Mouse (Mus musculus): ENCODE results near the gene Duox1. TPM values are rescaled to one million over a fixed set of nuclear protein-coding genes. Genes with fewer than 3 reads are reported as not detected.
"Not testable (repeated sequence)": the region's sequence is repeated elsewhere in the genome, so short reads cannot be mapped to it uniquely, and the experiment has no call there.

Gene Duox1
- polyA plus RNA-seq, 2 experiments from 2014 or later, result not detected

DNA sequence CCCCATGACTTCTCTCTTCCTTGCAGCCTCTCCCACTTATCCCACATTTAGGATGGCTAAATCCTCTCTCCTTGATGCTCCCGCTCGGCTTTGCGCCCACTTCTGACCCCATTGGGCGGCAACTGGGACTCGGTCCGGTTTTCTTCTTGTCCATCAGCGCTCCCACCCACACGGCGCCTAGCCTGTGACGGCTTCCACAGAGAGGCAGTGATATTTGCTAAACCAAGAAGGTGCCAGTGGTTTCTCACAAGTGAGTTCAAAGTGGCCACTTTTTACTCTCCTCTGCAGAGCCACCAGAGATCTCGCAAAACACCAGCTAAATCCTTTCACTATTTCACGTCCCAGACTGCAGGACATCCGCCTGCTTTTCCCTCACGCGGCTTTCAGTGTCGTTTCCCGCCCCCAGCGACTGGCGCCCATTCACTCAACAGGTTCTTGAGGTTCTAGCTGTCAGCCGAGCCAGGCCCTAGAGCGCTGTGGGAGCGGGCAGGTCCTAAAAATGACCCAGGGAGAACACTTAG lies 60.6 kb downstream of the Duox1 start:
- ATAC-seq, result peak; percentile 3

DNA sequence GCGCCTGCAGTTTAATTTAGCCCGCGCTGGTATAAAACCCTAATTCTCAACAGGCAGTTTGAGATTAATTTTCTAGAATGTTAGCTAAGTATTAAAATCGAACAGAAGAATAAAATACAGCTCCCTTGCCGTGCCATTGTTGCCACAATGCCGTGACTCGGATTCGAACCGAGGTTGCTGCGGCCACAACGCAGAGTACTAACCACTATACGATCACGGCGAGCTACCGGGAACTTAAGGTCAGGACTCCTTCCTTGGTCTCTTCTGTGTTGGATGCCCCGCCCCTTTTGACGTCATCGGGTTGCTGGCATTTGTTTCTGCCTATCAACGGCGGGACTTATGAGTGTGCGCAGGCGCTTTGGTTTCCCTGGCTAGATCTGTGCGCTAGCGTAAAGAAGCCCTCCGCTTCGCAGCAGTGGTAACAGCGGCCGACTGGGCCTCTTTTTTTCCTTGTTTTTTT lies 61.8 kb downstream of the Duox1 start:
- peak; percentile 65 for ATAC-seq

DNA sequence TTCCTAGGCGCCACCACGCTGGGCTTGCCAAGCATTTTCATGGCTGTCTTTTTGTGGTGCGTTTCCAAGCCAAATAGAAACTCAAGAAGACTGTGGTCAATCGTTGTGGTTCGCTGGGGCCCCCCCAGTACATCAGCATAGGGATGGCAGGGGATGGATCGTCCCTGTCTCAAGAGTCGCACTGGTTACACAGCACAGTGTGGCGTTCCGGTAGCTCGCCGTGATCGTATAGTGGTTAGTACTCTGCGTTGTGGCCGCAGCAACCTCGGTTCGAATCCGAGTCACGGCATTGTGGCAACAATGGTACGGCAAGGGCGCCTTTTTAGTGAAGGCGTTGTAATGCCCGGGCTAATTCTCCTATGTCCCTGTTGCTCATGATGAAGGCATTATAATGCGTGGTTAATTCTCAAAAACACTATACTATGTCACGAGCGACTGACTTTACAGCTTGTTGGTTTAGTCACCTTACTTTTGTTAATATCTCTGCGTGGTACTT lies 62.3 kb downstream of the Duox1 start:
- ATAC-seq, result peak; percentile 26

DNA sequence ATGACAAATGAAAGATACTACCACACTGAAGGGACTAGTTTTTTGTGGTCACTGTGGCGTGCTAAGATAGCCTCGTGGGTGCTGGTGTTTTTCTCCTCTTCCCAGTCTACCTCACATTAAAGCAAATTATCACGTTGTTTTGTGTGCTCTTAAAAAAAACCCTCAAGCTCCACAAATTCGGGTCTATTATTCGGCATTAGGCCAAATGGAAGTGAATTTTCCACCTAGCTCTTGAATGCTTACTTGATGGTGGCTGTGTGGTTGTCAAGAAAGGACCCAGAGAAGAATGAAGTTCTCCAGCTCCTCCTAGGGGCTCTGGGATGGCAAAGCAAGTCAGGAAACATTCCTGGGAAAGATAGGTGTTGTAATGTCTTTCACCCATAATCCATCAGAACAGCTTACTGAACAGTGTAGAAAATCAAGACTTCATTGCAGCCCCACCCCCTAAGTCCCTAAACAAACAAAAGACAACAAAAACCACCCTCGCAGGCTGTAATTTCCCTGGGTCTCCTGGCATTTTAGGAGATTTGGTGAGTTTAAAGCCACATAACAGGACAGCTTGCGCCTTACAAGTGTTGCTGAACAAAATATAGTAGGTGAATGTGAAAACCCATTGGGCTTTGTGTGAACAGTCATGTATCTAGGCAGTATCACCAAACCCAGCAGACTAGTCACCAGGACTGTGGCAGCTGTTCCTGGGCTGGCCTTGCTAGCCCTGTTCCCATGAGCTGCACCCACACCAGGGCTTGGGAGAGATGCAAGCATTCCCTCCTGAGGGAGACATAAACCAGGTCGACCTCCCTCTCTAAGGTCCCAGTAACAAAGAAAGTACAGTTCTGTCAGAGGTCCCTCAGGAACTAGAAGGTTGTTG lies 63.2 kb downstream of the Duox1 start:
- no peak for ATAC-seq

DNA sequence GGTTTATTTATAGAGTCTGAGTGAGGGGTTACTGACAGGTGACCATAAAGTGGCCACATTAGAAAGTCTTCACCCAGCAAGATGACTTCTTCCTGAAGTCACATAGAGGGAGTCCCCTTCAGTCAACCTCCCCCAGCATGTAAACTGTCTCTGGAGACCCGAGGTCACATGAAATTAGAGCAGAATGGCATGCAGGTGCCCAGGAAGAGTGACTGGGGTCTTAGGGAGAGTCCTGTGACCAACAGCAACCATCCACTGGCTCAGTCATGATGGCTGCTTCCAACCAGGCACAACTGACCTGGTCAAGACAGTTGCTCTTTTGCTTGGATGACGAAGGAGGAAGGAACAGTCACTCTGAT lies 63.8 kb downstream of the Duox1 start:
- ATAC-seq, result no peak

DNA sequence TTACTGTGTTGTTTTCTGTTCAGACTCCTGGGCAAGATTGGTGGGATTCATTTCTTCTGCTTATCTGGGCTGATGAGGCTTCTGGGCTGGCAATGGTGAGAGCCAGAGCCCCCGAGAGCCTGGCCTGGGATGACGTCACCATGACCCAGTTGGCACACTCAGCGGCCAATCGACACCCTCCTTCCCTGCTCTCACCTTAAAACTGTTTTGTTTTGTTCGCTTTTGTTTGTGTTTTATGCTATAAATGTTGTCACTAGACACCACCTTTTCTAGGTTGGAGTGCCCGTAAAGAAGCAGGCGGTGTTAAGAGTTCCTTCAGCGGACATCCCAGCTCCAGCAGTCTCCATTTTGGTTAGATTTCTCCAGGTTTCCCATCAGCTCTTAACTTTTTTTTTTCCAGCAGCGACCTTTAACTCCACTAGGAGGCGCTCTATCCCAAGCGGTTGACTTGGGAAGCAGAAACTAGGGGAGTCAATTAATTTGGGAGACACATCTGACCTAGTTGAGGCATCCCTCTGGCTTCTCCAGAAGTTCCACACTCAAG lies 65.4 kb downstream of the Duox1 start:
- no peak for ATAC-seq

DNA sequence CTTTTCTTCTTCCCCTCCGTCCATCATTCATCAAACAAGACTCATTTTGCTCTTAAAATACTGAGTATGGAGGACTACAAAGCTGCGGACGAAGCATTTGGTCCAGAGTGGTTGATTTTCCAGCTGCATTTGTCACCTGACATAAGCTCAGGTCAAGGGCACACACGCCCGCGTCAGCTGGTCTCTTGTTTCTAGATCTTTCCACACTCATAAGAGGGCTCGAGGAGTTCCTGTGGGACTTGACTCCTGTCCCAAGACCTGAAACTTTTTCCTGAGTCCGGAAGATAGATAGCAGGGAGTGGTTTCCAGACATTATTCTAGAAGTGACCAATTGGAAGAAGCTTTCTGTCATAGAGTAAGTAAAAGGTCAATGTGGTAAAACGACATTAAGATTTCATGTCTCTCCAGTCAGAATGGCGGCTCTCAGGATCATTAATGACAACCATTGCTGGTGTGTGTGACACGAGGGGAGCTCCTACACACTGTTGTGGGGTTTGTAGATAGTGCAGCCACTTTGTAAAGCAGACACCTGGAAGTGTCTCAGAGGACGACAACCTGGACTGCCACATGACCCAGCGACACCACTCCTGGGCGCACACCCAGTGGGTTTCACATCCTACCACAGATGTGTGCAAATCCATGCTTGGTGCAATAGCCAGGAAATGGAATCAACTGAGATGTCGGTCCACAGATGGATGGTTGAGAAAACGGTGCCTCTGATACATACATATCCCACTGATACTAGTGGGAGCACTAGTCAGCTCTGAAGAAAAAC lies 66.0 kb downstream of the Duox1 start:
- ATAC-seq, result no peak

DNA sequence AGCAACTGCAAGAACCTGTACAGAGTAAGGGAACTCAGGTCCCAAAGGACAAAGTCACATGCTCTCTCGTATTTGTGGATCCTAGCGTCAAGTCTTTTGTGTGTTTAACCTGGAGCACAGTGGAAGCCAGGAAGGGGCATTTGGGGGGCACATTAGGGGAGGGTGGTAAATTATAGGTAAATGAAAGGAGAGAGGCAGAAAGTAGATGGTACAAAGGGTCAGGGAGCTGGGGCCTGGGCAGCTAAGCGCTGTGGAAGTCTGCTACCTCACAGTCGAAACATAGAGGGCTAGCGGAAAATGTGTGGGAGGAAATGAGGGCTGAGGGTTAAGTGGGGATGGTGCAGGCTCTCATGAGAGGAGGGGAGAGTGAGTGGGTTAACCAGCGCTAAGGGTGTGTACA lies 66.6 kb downstream of the Duox1 start:
- ATAC-seq, result no peak

DNA sequence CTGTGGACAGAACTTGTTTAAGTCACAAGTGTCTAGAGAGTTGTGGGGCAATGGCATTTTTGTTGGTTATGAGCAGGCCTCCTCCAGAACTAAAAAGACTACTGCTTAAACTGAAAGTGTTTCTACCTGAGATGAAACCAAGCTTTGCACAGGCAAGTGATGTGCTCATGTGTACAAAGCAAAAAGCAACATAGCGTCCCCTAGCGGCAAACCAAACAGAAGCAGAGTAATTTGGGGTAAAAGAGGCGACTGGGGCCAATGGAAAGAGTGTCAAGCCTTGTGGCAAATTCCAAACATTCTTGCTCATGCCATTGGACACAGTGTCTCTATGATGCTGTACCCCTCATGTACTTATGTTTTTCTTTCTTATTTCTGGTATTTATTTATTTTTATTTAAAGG lies 69.6 kb downstream of the Duox1 start:
- no peak for ATAC-seq

DNA sequence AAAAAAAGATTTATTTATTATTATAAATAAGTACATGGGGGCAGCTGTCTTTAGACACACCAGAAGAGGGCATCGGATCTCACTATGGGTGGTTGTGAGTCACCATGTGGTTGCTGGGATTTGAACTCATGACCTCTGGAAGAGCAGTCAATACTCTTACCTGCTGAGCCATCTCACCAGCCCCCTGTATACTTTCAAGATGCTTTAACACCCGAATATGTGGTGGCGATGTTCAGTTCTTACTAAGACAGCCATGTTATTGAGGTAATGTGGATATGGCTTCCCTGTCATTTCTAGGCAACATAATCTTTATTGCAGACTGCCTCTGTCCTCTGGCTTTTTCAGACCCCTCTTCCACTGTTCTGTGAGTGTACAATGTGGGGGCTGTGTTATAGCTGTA lies 71.7 kb downstream of the Duox1 start:
- ATAC-seq, result not testable (repeated sequence)

DNA sequence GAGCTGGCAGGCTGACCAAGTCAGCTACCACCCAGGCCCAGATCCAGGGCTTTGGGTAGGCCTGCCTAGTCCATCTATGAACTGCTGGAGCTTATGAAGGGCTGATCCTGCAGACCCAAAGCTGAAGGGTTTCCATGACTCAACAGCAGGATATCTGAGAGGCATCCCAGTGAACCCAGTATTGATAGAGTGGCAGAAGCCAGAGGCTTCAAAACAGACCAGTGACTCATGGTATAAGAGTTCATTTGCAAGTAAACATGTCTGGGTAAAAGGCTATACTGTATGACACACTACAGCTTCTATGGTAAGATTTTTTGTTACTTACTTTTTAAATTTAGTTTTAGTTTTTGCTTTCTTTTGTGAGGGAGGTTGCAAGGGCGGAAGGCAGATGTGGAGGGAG lies 80.7 kb downstream of the Duox1 start:
- ATAC-seq, result no peak

Other genes starting within 250 kb of the Duox1 start
- gene Spg11, start 197.3 kb upstream of the Duox1 start, polyA plus RNA-seq (2017; shearing (Covaris generic)), result 1 to 10 TPM; 5.5 to 5.8 TPM
- 1,000 to 10,000 TPM; 8,975 to 9,816 TPM for gene B2m, start 168.0 kb upstream of the Duox1 start, polyA plus RNA-seq (2017; shearing (Covaris generic))
- under 1 TPM in 1 of 2 experiments, not detected in 1; 0.25 TPM for gene Trim69, start 155.0 kb upstream of the Duox1 start, polyA plus RNA-seq (2017; shearing (Covaris generic))
- under 1 TPM; 0.38 to 0.90 TPM for gene Patl2, start 129.5 kb upstream of the Duox1 start, polyA plus RNA-seq (2017; shearing (Covaris generic))
- gene Terb2, start 129.4 kb upstream of the Duox1 start, polyA plus RNA-seq (2017; shearing (Covaris generic)), result not detected
- 1 to 10 TPM; 5.5 to 5.7 TPM for gene Sord, start 80.9 kb upstream of the Duox1 start, polyA plus RNA-seq (2017; shearing (Covaris generic))
- gene Duox2, start 17.2 kb upstream of the Duox1 start, polyA plus RNA-seq (2017; shearing (Covaris generic)), result not detected
- not detected for gene Duoxa2, start 16.8 kb upstream of the Duox1 start, polyA plus RNA-seq (2017; shearing (Covaris generic))
- under 1 TPM in 1 of 2 experiments, not detected in 1; 0.25 TPM for gene Duoxa1, start 1.9 kb upstream of the Duox1 start, polyA plus RNA-seq (2017; shearing (Covaris generic))
- gene Shf, start 53.5 kb downstream of the Duox1 start, polyA plus RNA-seq (2017; shearing (Covaris generic)), result under 1 TPM in 1 of 2 experiments, not detected in 1; 0.33 TPM
- gene Slc28a2, start 110.8 kb downstream of the Duox1 start, polyA plus RNA-seq (2017; shearing (Covaris generic)), result 100 to 1,000 TPM in 1 of 2 experiments, 10 to 100 TPM in 1; 98.0 to 106 TPM
- 1 to 10 TPM; 6.4 to 8.8 TPM for gene Gm14085, start 169.3 kb downstream of the Duox1 start, polyA plus RNA-seq (2017; shearing (Covaris generic))